Mouse (Mus musculus) lung, embryonic 15.5 days (tissue): ENCODE measurements around the gene Cpne4. TPM values are rescaled to one million over a fixed set of nuclear protein-coding genes. Genes with fewer than 3 reads are reported as not detected.
A peak's percentile ranks its signal among the peaks of the same experiment; 100 is the strongest.

Experiments
- ATAC-seq: fragments of 200-750 bp; cut with Nextera tagmentation; 2 replicates; pipeline ENCODE4 v1.8.0; 2017; ENCODE audit warnings: moderate number of reproducible peaks, borderline replicate concordance; ENCODE audit not compliant: low FRiP score, low TSS enrichment; ENCODE audit errors: extremely low read depth
- H3K27ac ChIP-seq: fragments of 300-500 bp; sonication (generic); 2 replicates; pipeline ENCODE4 v1.5.1; 2015; ENCODE audit warnings: moderate library complexity, mild to moderate bottlenecking, inconsistent platforms
- H3K27me3 ChIP-seq: fragments of 300-500 bp; sonication (generic); 2 replicates; pipeline ENCODE4 v1.6.1; 2015; ENCODE audit warnings: inconsistent platforms
- H3K36me3 ChIP-seq: fragments of 300-500 bp; sonication (generic); 2 replicates; pipeline ENCODE4 v1.6.1; 2015; ENCODE audit warnings: inconsistent platforms
- H3K4me1 ChIP-seq: fragments of 300-500 bp; sonication (generic); 2 replicates; pipeline ENCODE4 v1.6.1; 2015; ENCODE audit warnings: inconsistent platforms
- H3K4me2 ChIP-seq: fragments of 300-500 bp; sonication (generic); 2 replicates; pipeline ENCODE4 v1.6.1; 2015; ENCODE audit warnings: inconsistent platforms, mild to moderate bottlenecking, moderate library complexity
- H3K4me3 ChIP-seq: fragments of 300-500 bp; sonication (generic); 2 replicates; pipeline ENCODE4 v1.5.1; 2015; ENCODE audit warnings: mild to moderate bottlenecking, inconsistent platforms
- H3K9ac ChIP-seq: fragments of 300-500 bp; sonication (generic); 2 replicates; pipeline ENCODE4 v1.6.1; 2015; ENCODE audit warnings: inconsistent platforms
- H3K9me3 ChIP-seq: fragments of 300-500 bp; sonication (generic); 2 replicates; pipeline ENCODE4 v1.6.1; 2016; ENCODE audit warnings: inconsistent platforms
- WGBS: fragments of 180-500 bp; shearing (Covaris S2); methylation state at CpG from one replicate; pipeline ENCODE4 v1.1.7; 2015; 5-methylcytosine and 5-hydroxymethylcytosine counted together
- polyA plus RNA-seq: library from polyadenylated mRNA; unstranded; fragments of >200 nt; fragmentation: Nextera tagmentation; extraction: Ambion mirVana; gene quantifications from 2 replicates; pipeline ENCODE4 v1.2.1, GENCODE M21; 2015

The Cpne4 gene
- polyA plus RNA-seq, 1 experiment from 2014 or later: 0.26 TPM

DNA sequence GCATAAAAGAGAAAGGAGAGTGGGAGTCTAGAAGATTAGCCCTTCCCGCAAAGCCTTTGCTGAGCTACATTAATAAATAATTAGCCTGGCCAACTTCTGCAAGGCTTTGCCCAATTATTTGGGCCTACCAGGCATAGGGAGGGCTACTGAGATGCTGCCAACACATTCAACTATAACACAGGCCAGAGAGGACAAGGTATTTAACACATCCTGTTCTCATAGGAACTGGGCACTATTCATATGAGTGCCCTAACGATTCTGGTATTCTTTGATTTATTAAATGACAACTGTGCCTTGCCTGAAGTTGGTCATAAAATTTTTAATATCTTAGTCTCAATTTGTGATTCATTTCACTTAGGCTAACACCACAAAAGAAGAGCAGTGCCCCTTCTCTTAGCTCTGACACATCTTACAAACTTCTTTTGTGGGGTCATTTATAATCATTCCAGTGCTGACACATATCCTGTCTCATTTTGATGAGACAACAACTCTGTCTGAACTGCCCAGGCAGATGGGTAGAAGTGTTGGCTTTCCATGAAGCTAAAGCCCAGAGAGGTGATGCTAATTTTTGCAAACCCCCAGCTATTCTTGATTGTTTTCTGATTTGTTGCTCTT is 435.0 kb downstream of the Cpne4 start:
- Histone ChIP-seq H3K9ac (no peak overlapping the region), H3K27ac (no peak overlapping the region), H3K27me3 (no peaks in the 10 kb centered on the region), H3K4me3 (no peak overlapping the region), H3K9me3 (no peaks in the 10 kb centered on the region), H3K4me1 (no peaks in the 10 kb centered on the region), H3K4me2 (no peak overlapping the region), H3K36me3 (no peaks in the 10 kb centered on the region)
- no peak for ATAC-seq
- WGBS: 82% methylated on average over 2 of the region's 2 CpGs

DNA sequence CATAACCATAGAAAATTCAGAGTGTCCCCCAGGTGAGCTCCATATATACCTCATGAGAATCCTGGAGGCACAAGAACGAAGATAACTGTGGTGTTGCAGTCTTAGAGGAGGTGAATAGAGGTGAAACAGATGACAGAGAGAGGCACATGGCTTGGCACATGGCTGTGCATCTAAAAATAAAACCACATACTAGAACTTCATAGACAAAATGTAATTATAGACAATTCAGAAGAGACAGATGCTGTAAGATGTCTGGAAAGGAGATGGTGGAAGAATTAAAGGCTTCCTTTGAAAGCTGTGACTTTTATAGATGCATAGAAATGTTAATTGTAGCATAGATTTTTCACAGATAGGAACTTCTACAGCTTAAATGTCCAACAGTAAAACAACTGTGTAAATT is 451.1 kb downstream of the Cpne4 start:
- Histone ChIP-seq H3K27ac (no peak overlapping the region), H3K9me3 (no peaks in the 10 kb centered on the region), H3K9ac (no peak overlapping the region), H3K27me3 (no peaks in the 10 kb centered on the region), H3K36me3 (no peaks in the 10 kb centered on the region), H3K4me3 (no peak overlapping the region), H3K4me1 (no peaks in the 10 kb centered on the region), H3K4me2 (no peak overlapping the region)
- no peak for ATAC-seq
- 45% methylated on average over 1 of the region's 1 CpGs for WGBS

DNA sequence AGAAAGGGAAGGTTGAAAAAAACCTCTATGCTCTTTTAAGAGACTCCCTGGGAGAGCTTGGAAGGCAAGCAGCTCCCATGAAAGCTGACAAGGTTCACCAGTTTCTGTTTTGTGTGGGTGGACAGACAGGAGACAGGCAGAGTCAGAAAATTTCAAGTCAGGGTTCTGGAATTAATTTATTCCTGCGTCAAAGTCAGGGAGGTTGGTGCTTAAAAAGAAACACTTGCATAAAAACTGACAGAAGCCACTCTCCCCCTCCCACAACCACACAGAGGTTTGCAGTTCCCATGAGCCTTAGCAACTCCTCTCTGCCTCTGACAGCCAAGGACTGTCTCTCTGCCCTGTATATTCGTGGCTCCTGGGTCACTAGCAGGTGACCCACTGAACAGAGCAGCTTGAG is 463.6 kb downstream of the Cpne4 start:
- H3K36me3 ChIP-seq: no peaks in the 10 kb centered on the region
- no peak for ATAC-seq
- H3K27me3 ChIP-seq: no peaks in the 10 kb centered on the region
- no peak overlapping the region for H3K9ac ChIP-seq
- H3K9me3 ChIP-seq: no peaks in the 10 kb centered on the region
- H3K4me3 ChIP-seq: no peak overlapping the region
- 29% methylated on average over 2 of the region's 2 CpGs for WGBS
- no peak overlapping the region for H3K27ac ChIP-seq
- H3K4me1 ChIP-seq: no peaks in the 10 kb centered on the region
- no peak overlapping the region for H3K4me2 ChIP-seq

DNA sequence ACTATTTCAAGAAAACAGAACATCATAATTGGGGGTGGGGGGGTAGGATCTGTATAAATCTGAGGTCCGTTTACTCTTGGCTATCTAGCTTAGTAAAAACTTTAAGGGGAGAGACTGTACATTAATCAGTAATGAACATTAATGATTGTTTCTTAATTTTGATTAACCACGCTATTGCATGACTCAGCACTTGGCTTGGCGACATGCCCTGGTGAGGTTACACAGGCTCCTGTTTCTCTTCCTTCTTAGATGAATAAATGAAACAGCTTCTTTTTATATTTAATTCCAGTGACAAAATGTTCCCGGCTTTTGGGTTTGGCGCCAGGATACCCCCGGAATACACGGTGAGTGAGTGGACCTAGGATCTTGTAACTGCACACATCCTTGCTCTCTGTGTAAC is 471.1 kb downstream of the Cpne4 start:
- Histone ChIP-seq H3K9ac (no peak overlapping the region), H3K36me3 (no peaks in the 10 kb centered on the region), H3K27ac (no peak overlapping the region), H3K27me3 (no peaks in the 10 kb centered on the region), H3K4me3 (no peak overlapping the region), H3K4me1 (no peaks in the 10 kb centered on the region), H3K9me3 (no peaks in the 10 kb centered on the region), H3K4me2 (no peak overlapping the region)
- 80% methylated on average over 7 of the region's 7 CpGs for WGBS
- ATAC-seq: no peak

DNA sequence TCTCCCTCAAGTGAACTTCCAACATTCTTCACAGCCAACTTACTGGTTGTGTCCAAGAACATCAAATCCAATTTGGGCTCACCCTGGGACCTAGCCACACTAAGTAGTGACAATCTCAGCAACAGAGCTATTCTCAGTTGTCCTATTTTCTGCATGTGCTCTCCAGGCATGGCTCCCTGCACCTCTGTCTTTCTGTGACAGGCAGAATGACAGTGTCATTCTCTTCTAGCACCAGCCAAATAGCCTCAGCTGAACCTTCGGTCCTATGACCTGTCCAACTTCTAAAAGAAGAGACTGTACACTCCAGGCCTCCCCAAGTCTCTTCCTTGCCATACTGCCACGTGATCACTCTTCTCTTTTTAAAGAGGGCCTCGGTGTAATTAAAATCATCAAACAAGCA is 481.2 kb downstream of the Cpne4 start:
- Histone ChIP-seq H3K4me3 (no peak overlapping the region), H3K9me3 (no peaks in the 10 kb centered on the region), H3K27ac (no peak overlapping the region), H3K4me2 (no peak overlapping the region), H3K36me3 (no peaks in the 10 kb centered on the region), H3K9ac (no peak overlapping the region), H3K27me3 (no peaks in the 10 kb centered on the region), H3K4me1 (no peaks in the 10 kb centered on the region)
- ATAC-seq: no peak
- 68% methylated on average over 3 of the region's 3 CpGs for WGBS

DNA sequence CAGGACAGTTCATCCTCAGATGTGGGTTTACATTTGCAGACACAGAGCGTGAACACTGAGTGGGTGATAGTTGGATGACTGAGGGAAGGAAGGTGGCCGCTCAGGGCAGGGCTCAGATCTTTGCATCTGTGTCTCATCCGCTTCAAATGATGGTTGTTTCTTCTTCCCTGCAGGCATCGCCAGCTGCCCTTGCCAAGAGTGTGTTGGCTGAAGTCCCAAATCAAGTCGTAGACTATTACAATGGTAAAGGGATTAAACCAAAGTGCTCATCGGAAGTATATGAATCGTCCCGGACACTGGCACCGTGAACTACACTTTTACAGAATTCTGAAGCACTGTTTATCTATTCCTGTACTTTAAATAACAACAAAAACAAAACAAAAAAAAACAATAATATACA is 485.5 kb downstream of the Cpne4 start:
- ATAC-seq: no peak
- no peak overlapping the region for H3K4me2 ChIP-seq
- 75% methylated on average over 9 of the region's 9 CpGs for WGBS
- no peak overlapping the region for H3K27ac ChIP-seq
- H3K4me1 ChIP-seq: no peaks in the 10 kb centered on the region
- no peaks in the 10 kb centered on the region for H3K27me3 ChIP-seq
- H3K4me3 ChIP-seq: no peak overlapping the region
- H3K9ac ChIP-seq: no peak overlapping the region
- H3K9me3 ChIP-seq: no peaks in the 10 kb centered on the region
- H3K36me3 ChIP-seq: no peaks in the 10 kb centered on the region

DNA sequence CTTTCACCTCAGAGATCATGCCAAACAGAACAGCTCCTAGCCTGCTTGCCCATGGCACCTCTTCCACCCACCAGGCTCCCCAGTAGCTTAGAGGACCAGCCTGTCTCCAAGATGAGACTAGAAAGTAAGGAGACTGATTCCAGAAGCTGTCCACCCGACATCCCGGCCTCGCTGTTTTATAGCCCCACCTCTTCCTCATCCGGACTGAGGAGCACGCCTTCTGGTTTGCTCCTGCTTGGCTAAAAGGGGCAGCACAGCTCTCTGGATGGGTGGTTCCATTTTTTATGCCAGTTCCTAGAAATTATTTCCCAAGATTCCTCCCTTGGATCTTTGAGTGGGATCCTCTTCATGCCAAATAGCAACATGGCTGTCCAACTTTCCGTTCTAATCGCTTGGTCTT is 486.6 kb downstream of the Cpne4 start:
- no peak for ATAC-seq
- WGBS: 86% methylated on average over 7 of the region's 7 CpGs
- Histone ChIP-seq H3K9me3 (no peaks in the 10 kb centered on the region), H3K9ac (no peak overlapping the region), H3K4me1 (no peaks in the 10 kb centered on the region), H3K4me3 (no peak overlapping the region), H3K4me2 (no peak overlapping the region), H3K27me3 (no peaks in the 10 kb centered on the region), H3K27ac (no peak overlapping the region), H3K36me3 (no peaks in the 10 kb centered on the region)

DNA sequence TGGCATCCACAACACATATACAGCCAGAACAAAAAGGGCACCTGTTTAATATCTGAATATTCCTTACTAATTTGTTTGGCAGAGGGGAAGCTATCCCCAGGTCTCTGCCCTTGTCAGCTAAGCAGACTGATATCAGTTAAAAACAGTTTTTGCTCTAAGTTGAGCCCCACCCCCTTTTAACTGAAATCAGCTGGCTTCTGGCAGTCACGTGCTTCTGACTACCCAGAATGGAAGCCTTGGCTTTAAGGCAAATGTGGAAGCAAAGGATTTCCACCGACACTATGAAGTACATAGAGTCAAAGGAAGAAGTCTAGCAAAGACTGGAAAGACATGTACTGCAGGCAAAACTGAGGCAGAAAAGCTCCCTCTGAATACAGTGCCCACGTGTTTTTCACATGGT is 490.8 kb downstream of the Cpne4 start:
- no peaks in the 10 kb centered on the region for H3K4me1 ChIP-seq
- no peak for ATAC-seq
- no peaks in the 10 kb centered on the region for H3K27me3 ChIP-seq
- no peak overlapping the region for H3K9ac ChIP-seq
- H3K27ac ChIP-seq: no peak overlapping the region
- WGBS: 70% methylated on average over 3 of the region's 3 CpGs
- H3K36me3 ChIP-seq: no peaks in the 10 kb centered on the region
- no peak overlapping the region for H3K4me3 ChIP-seq
- H3K4me2 ChIP-seq: no peak overlapping the region
- no peaks in the 10 kb centered on the region for H3K9me3 ChIP-seq

DNA sequence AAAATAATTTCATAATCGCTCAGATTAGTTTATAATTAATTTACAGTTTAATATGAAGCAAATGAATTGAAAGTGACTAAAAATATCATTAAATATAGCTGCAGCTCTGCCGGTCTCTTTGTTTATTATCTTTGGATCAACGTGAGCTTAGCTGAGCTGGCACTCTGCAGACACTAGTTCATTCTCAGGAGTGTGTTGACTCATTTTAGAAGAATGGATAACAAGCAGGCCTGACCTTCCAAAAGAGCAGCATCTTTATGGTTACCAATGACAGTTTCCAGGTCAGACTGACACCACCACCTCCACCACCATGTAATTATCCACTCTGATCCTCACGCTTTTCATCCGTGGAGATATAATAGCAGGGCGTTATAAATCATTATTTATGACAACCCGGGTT is 498.9 kb downstream of the Cpne4 start:
- H3K4me1 ChIP-seq: no peaks in the 10 kb centered on the region
- H3K27me3 ChIP-seq: no peaks in the 10 kb centered on the region
- no peak overlapping the region for H3K9ac ChIP-seq
- WGBS: 55% methylated on average over 7 of the region's 7 CpGs
- no peaks in the 10 kb centered on the region for H3K9me3 ChIP-seq
- no peaks in the 10 kb centered on the region for H3K36me3 ChIP-seq
- no peak overlapping the region for H3K27ac ChIP-seq
- no peak for ATAC-seq
- H3K4me2 ChIP-seq: no peak overlapping the region
- H3K4me3 ChIP-seq: no peak overlapping the region

DNA sequence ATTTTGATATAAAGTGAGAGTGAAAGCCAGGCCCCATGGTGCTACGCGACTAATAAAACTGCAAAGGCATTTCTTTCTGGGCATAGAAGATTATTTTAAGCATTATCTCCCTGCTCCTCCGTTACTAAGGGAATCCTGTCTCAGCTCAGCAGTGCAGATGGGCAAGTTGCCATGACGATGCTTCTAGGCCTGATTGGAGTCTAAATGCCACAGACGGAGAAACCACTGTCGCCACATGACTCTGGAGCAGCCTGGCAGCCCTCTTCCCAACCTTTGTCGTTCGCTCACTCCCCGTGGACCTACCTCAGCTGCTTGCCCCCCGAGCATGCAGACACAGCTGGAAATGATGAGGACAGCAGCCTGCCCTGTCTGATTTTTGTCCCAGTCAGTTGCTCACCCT is 501.3 kb downstream of the Cpne4 start:
- H3K9me3 ChIP-seq: no peaks in the 10 kb centered on the region
- no peak overlapping the region for H3K27ac ChIP-seq
- no peak for ATAC-seq
- H3K4me3 ChIP-seq: no peak overlapping the region
- no peaks in the 10 kb centered on the region for H3K36me3 ChIP-seq
- H3K4me1 ChIP-seq: no peaks in the 10 kb centered on the region
- H3K4me2 ChIP-seq: no peak overlapping the region
- no peak overlapping the region for H3K9ac ChIP-seq
- no peaks in the 10 kb centered on the region for H3K27me3 ChIP-seq
- WGBS: 65% methylated on average over 10 of the region's 10 CpGs

DNA sequence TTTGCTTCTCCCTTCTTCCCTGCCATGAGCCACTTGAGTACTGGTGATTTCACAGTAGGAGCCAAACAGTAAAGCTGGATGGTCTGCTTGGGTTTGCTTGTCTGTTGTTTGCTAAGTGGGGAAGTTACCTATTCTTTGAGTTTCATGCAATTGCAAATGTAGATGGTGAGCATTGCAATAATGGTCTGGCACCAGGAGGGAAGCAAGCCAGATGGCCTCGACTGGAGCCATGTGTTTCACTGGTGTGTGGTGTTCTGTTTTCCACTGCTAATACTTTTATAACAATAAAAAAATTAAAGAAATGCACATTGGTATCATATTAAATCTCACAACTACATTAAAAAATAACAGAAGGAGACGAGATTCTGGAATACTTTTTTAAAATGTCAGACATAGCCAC is 502.6 kb downstream of the Cpne4 start:
- no peak overlapping the region for H3K27ac ChIP-seq
- peaks cover 7% of the 10 kb centered on the region for H3K4me1 ChIP-seq
- no peak for ATAC-seq
- H3K27me3 ChIP-seq: no peaks in the 10 kb centered on the region
- no peak overlapping the region for H3K4me2 ChIP-seq
- H3K4me3 ChIP-seq: no peak overlapping the region
- 33% methylated on average over 2 of the region's 2 CpGs for WGBS
- no peaks in the 10 kb centered on the region for H3K36me3 ChIP-seq
- no peak overlapping the region for H3K9ac ChIP-seq
- H3K9me3 ChIP-seq: no peaks in the 10 kb centered on the region

DNA sequence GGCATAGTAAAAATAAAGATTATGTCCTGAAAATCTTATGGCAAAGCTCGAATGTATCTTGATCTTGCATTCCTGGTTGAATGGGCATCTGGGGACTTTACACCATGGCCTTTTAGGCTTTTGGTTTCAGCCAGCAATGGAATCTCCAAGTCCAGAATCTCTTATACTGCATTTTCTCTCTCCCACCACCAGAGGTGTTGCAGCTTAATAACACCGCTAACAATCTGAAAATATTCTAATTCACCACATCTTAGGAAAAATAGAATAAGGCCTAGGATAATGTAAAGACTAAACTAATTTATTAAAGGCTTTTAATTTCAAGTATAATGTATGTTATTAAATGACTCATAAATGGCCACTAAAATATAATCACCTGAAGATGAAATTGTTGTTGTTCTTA is 503.2 kb downstream of the Cpne4 start:
- Histone ChIP-seq H3K4me1 (peaks cover 7% of the 10 kb centered on the region), H3K9me3 (no peaks in the 10 kb centered on the region), H3K36me3 (no peaks in the 10 kb centered on the region), H3K4me3 (no peak overlapping the region), H3K4me2 (no peak overlapping the region), H3K27ac (no peak overlapping the region), H3K27me3 (no peaks in the 10 kb centered on the region), H3K9ac (no peak overlapping the region)
- WGBS: 45% methylated on average over 2 of the region's 2 CpGs
- ATAC-seq: no peak

DNA sequence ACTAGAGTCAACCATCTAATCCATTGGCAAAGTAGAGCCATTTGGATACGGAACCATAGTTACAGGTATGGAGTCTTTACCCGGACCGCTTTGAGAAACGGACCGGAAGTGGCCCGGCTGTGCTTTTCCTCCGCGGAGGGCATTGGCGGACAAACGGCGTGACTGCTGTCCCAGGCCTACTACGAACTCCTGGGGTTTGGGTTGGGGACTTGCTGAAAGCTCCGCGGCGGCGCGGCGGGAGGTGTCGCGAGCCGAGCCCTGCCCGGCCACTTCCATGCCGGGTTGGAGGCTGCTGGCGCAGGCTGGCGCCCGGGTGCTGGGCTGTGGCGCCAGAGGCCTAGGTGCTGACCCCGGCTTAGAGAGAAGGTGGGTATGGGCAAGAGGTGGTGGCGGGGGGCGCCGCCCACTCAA is 506.1 kb downstream of the Cpne4 start, which contains the start of gene Mrpl3:
Gene Mrpl3 (plus strand): TSS at position 93 of the 411 bp plus-strand sequence.
- Histone ChIP-seq H3K27me3 (no peaks in the 10 kb centered on the region), H3K4me1 (peaks cover 7% of the 10 kb centered on the region), H3K36me3 (peaks cover 27% of the 10 kb centered on the region), H3K27ac (peak within 1 kb of the TSS; percentile 76), H3K4me3 (peak within 1 kb of the TSS; percentile 100), H3K9ac (peak within 1 kb of the TSS; percentile 100), H3K4me2 (peak within 1 kb of the TSS; percentile 66), H3K9me3 (no peaks in the 10 kb centered on the region)
- peak; percentile 74; the same call in 1 of the 2 replicates for ATAC-seq
- WGBS: under 1% methylated on average over 31 of the region's 31 CpGs
